Mouse (Mus musculus): ENCODE results near the gene Bri3. TPM values are rescaled to one million over a fixed set of nuclear protein-coding genes. Genes with fewer than 3 reads are reported as not detected.

Bri3 gene
- polyA plus RNA-seq, 1 experiment from 2014 or later: 132 TPM

GRCm38 (mm10) chr5:144219306-144219705 lies 24.9 kb upstream of the Bri3 start:
- ATAC-seq (ENCODE audit: low read depth): no peak
- Histone ChIP-seq H3K27ac (replicated peaks) (no peak overlapping the region), H3K9ac (no peak overlapping the region), H3K9me3 (no peaks in the 10 kb centered on the region), H3K36me3 (peaks cover 43% of the 10 kb centered on the region), H3K27me3 (no peaks in the 10 kb centered on the region), H3K4me2 (no peak overlapping the region), H3K4me1 (replicated peaks) (peaks cover 38% of the 10 kb centered on the region), H3K4me3 (no peak overlapping the region)
- 78% methylated on average over 12 of the region's 12 CpGs for WGBS

- no peak overlapping the region for H3K9ac ChIP-seq
- no peaks in the 10 kb centered on the region for H3K9me3 ChIP-seq
- 89% methylated on average over 5 of the region's 5 CpGs for WGBS
- ATAC-seq (ENCODE audit: low read depth): no peak
- H3K4me1 ChIP-seq (replicated peaks): peaks cover 43% of the 10 kb centered on the region
- peaks cover 37% of the 10 kb centered on the region for H3K36me3 ChIP-seq
- H3K27me3 ChIP-seq: no peaks in the 10 kb centered on the region
- no peak overlapping the region for H3K27ac ChIP-seq (replicated peaks)
- H3K4me3 ChIP-seq: no peak overlapping the region
- no peak overlapping the region for H3K4me2 ChIP-seq
Measured at GRCm38 (mm10) chr5:144219936-144220335, 24.3 kb upstream of the Bri3 start.

GRCm38 (mm10) chr5:144221305-144221704 lies 22.9 kb upstream of the Bri3 start:
- ATAC-seq (ENCODE audit: low read depth): no peak
- H3K27ac ChIP-seq (replicated peaks): no peak overlapping the region
- H3K9ac ChIP-seq: no peak overlapping the region
- H3K9me3 ChIP-seq: no peaks in the 10 kb centered on the region
- no peaks in the 10 kb centered on the region for H3K27me3 ChIP-seq
- H3K4me2 ChIP-seq: no peak overlapping the region
- WGBS: 82% methylated on average over 4 of the region's 4 CpGs
- H3K36me3 ChIP-seq: peaks cover 26% of the 10 kb centered on the region
- peaks cover 44% of the 10 kb centered on the region for H3K4me1 ChIP-seq (replicated peaks)
- no peak overlapping the region for H3K4me3 ChIP-seq

DNA sequence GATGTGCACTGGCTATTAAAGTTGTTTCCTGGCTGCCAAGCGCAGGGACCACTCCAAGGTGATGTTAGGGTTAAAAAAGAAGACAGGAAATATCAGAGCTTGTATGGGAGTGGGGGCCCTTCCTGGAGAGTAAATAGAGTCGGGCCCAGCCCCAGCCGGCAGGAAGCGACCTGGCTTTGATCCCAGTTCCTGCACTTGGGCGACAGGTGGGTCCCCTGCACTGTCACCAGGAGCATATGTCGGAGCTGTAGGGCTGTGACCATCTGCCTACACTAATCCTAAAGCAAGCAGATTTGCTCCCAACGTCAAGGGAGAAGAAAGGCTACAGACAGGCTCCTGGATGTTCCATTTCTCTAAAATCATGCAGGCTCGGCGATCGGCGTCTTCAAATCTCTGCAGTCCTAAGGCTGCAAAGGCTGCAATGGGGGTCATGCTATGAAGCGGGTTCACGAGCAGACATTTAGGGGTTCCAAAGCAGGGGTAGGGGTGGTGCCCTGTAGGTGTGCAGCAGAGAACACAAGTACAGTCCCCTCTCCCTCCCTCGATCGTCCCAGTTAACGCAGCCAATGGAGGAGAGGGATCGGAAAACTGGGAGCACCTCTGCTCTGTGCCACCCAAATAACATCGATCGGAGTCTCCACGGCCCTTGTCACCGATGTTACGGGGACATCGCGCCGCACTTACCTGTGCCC lies 21.3 kb upstream of the Bri3 start:
- Histone ChIP-seq H3K9me3 (no peaks in the 10 kb centered on the region), H3K4me1 (replicated peaks) (peaks cover 44% of the 10 kb centered on the region), H3K27ac (replicated peaks) (0 out of 2 replicates have a peak overlapping the region, but pooled peaks have one; percentile 66), H3K4me2 (peak overlapping the region; percentile 92), H3K36me3 (peaks cover 11% of the 10 kb centered on the region), H3K4me3 (peak overlapping the region; percentile 82), H3K27me3 (no peaks in the 10 kb centered on the region), H3K9ac (peak overlapping the region; percentile 87)
- ATAC-seq (ENCODE audit: low read depth): peak; percentile 74
- WGBS: 3% methylated on average over 25 of the region's 25 CpGs

GRCm38 (mm10) chr5:144223503-144223862 lies 20.8 kb upstream of the Bri3 start, which contains the start of gene Tecpr1:
Tecpr1 (minus strand) TSS chr5:144223615.
- Histone ChIP-seq H3K9me3 (no peaks in the 10 kb centered on the region), H3K4me3 (peak within 1 kb of the TSS; percentile 82), H3K36me3 (peaks cover 6% of the 10 kb centered on the region), H3K27me3 (no peaks in the 10 kb centered on the region), H3K27ac (replicated peaks) (peak within 1 kb of the TSS; percentile 84), H3K4me2 (peak within 1 kb of the TSS; percentile 92), H3K9ac (peak within 1 kb of the TSS; percentile 87), H3K4me1 (replicated peaks) (peaks cover 44% of the 10 kb centered on the region)
- under 1% methylated on average over 32 of the region's 37 CpGs for WGBS
- ATAC-seq (ENCODE audit: low read depth): peak; percentile 98

GRCm38 (mm10) chr5:144223899-144224816 lies 20.1 kb upstream of the Bri3 start:
- peak overlapping the region; percentile 87 for H3K9ac ChIP-seq
- peak; percentile 41; the same call in 1 of the 2 replicates for ATAC-seq (ENCODE audit: low read depth)
- no peaks in the 10 kb centered on the region for H3K9me3 ChIP-seq
- peak overlapping the region; percentile 84 for H3K27ac ChIP-seq (replicated peaks)
- peak overlapping the region; percentile 82 for H3K4me3 ChIP-seq
- H3K27me3 ChIP-seq: no peaks in the 10 kb centered on the region
- peaks cover under 1% of the 10 kb centered on the region; the same call in 1 of the 2 replicates for H3K36me3 ChIP-seq
- H3K4me2 ChIP-seq: peak overlapping the region; percentile 92
- H3K4me1 ChIP-seq (replicated peaks): peaks cover 41% of the 10 kb centered on the region
- 24% methylated on average over 18 of the region's 18 CpGs for WGBS

GRCm38 (mm10) chr5:144226220-144226619 lies 18.0 kb upstream of the Bri3 start:
- H3K4me2 ChIP-seq: no peak overlapping the region
- whole genome bisulfite sequencing: 29% methylated on average over 11 of the region's 11 CpGs
- H3K9me3 ChIP-seq: no peaks in the 10 kb centered on the region
- H3K27me3 ChIP-seq: no peaks in the 10 kb centered on the region
- no peak overlapping the region for H3K27ac ChIP-seq (replicated peaks)
- no peak overlapping the region for H3K4me3 ChIP-seq
- ATAC-seq (ENCODE audit: low read depth): no peak
- H3K36me3 ChIP-seq: no peaks in the 10 kb centered on the region
- no peak overlapping the region for H3K9ac ChIP-seq
- peaks cover 27% of the 10 kb centered on the region for H3K4me1 ChIP-seq (replicated peaks)

GRCm38 (mm10) chr5:144230216-144230615 lies 14.0 kb upstream of the Bri3 start:
- H3K36me3 ChIP-seq: no peaks in the 10 kb centered on the region
- no peaks in the 10 kb centered on the region for H3K27me3 ChIP-seq
- no peaks in the 10 kb centered on the region for H3K9me3 ChIP-seq
- H3K4me2 ChIP-seq: no peak overlapping the region
- no peaks in the 10 kb centered on the region for H3K4me1 ChIP-seq (replicated peaks)
- 90% methylated on average over 7 of the region's 7 CpGs for whole genome bisulfite sequencing
- no peak for ATAC-seq (ENCODE audit: low read depth)
- H3K27ac ChIP-seq (replicated peaks): no peak overlapping the region
- no peak overlapping the region for H3K9ac ChIP-seq
- no peak overlapping the region for H3K4me3 ChIP-seq

- no peak overlapping the region for H3K9ac ChIP-seq
- WGBS: 83% methylated on average over 1 of the region's 1 CpGs
- no peak overlapping the region for H3K4me2 ChIP-seq
Measured at GRCm38 (mm10) chr5:144231410-144231809, 12.8 kb upstream of the Bri3 start.

DNA sequence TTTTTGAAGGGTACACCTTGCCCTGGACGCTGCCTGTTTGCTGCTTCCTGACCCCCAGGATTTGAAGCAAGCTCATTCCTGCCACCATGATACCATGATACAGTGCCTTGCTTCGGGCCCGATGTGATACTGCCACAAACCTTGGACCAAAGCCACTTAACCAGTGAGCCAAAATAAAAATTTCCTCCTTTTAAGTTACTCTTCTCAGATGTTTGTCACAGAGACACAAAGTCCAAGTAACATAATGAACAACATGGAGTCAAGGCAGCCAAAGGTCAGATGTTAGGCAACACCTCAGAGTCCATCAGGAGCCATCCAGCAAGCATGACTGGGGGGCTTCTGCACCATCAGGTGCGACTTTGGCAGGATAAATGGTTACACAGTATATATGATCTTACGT lies 11.7 kb upstream of the Bri3 start:
- H3K4me2 ChIP-seq: no peak overlapping the region
- H3K9me3 ChIP-seq: no peaks in the 10 kb centered on the region
- H3K4me1 ChIP-seq (replicated peaks): no peaks in the 10 kb centered on the region
- no peaks in the 10 kb centered on the region for H3K27me3 ChIP-seq
- H3K4me3 ChIP-seq: no peak overlapping the region
- 84% methylated on average over 5 of the region's 5 CpGs for WGBS
- no peak overlapping the region for H3K9ac ChIP-seq
- H3K36me3 ChIP-seq: no peaks in the 10 kb centered on the region
- no peak for ATAC-seq (ENCODE audit: low read depth)
- no peak overlapping the region for H3K27ac ChIP-seq (replicated peaks)

More at GRCm38 (mm10) chr5:144231410-144231809, 12.8 kb upstream of the Bri3 start:
- Histone ChIP-seq H3K27ac (replicated peaks) (no peak overlapping the region), H3K9me3 (no peaks in the 10 kb centered on the region), H3K36me3 (no peaks in the 10 kb centered on the region), H3K4me1 (replicated peaks) (no peaks in the 10 kb centered on the region), H3K4me3 (no peak overlapping the region), H3K27me3 (no peaks in the 10 kb centered on the region)
- ATAC-seq (ENCODE audit: low read depth): no peak

GRCm38 (mm10) chr5:144234222-144234621 lies 10.0 kb upstream of the Bri3 start:
- no peak for ATAC-seq (ENCODE audit: low read depth)
- H3K9me3 ChIP-seq: no peaks in the 10 kb centered on the region
- no peaks in the 10 kb centered on the region for H3K36me3 ChIP-seq
- no peak overlapping the region for H3K27ac ChIP-seq (replicated peaks)
- no peaks in the 10 kb centered on the region for H3K4me1 ChIP-seq (replicated peaks)
- WGBS: 81% methylated on average over 6 of the region's 6 CpGs
- H3K9ac ChIP-seq: no peak overlapping the region
- no peak overlapping the region for H3K4me2 ChIP-seq
- H3K27me3 ChIP-seq: no peaks in the 10 kb centered on the region
- H3K4me3 ChIP-seq: no peak overlapping the region

DNA sequence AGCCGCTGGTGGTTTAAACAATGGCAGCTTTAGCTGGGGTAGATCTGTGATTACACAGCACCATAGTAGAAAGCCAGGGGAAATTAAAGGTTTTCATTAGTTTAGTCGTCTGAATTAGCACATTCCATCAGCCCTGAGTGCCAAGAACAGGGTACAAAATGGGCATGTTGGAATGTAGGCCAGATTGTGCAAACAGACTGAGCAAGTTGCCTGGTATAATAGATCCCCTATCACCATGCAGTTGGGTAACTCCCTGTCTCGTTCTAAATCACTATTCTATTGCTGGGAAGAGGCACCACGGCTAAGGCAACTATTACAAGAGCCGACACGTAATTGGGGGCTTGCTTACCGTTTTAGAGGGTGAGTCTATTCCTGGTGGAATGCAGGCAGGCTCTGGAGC lies 9.5 kb upstream of the Bri3 start:
- H3K36me3 ChIP-seq: no peaks in the 10 kb centered on the region
- WGBS: 82% methylated on average over 7 of the region's 7 CpGs

More for the DNA sequence above, 9.5 kb upstream of the Bri3 start:
- H3K4me3 ChIP-seq: no peak overlapping the region
- H3K4me1 ChIP-seq (replicated peaks): no peaks in the 10 kb centered on the region
- no peak overlapping the region for H3K9ac ChIP-seq
- no peaks in the 10 kb centered on the region for H3K27me3 ChIP-seq
- H3K9me3 ChIP-seq: no peaks in the 10 kb centered on the region
- ATAC-seq (ENCODE audit: low read depth): no peak
- no peak overlapping the region for H3K4me2 ChIP-seq
- H3K27ac ChIP-seq (replicated peaks): no peak overlapping the region

All from neural tube, embryonic 13.5 days (tissue).